Mouse (Mus musculus): Measurements from ENCODE around the gene Il2rb. TPM values are rescaled to one million over a fixed set of nuclear protein-coding genes. Genes with fewer than 3 reads are reported as not detected.

Il2rb gene
- total and polyA plus RNA-seq, 3 experiments = 0.31 to 2.3 (median 0.55) TPM

DNA sequence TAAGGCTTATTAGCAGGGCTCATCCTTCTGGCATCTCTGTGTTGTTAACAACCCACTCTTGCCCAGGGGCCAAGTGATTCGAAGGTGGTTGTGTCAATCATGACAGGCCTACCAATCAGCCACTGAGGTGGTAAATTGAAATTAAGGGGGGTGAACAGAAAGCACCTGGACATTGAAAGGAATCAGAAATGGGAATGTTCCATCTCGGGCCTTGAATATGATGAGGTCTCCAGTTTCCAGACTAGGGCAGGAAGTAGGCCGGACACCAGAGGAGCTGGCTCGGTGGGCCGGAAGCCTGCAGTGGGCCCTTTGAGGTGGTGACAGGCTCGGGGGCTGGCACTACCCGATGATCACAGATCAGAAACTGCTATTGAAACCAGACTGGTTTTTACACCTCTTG is 32.9 kb upstream of the Il2rb start:
- H3K79me2 ChIP-seq (replicated peaks; ENCODE audit: control insufficient read depth, insufficient read depth, low read length) = no peaks in the 10 kb centered on the region
- H3K4me1 ChIP-seq (ENCODE audit: control insufficient read depth, insufficient read depth, low read length) = peaks cover 24% of the 10 kb centered on the region
- peak overlapping the region; percentile 6; the same call in 1 of the 2 replicates for H3K4me3 ChIP-seq
- peak overlapping the region; percentile 92 for H3K27ac ChIP-seq
- H3K9ac ChIP-seq (ENCODE audit: low read depth, low read length) = no peak overlapping the region
- intact Hi-C loops (cut with DNase I) = loop anchor here (5.0 kb wide), 1 partner anchor 259 kb away; no protein-coding TSS in a partner anchor
- no peaks in the 10 kb centered on the region for H3K27me3 ChIP-seq (ENCODE audit: control insufficient read depth, insufficient read depth, low read length)
- 43% methylated on average over 7 of the region's 7 CpGs for WGBS
- peak; percentile 69 to 71 for DNase-seq
- no peaks in the 10 kb centered on the region for H3K36me3 ChIP-seq (ENCODE audit: control insufficient read depth, insufficient read depth, low read length)
- TF ChIP-seq EP300 (IDR thresholded peaks at IDR 0.05; ENCODE audit: insufficient read depth, low read depth, low read length) (0 out of 2 replicates have a peak, but pooled peaks have one; percentile 16), CTCF (IDR thresholded peaks at IDR 0.05) (no peak)

DNA sequence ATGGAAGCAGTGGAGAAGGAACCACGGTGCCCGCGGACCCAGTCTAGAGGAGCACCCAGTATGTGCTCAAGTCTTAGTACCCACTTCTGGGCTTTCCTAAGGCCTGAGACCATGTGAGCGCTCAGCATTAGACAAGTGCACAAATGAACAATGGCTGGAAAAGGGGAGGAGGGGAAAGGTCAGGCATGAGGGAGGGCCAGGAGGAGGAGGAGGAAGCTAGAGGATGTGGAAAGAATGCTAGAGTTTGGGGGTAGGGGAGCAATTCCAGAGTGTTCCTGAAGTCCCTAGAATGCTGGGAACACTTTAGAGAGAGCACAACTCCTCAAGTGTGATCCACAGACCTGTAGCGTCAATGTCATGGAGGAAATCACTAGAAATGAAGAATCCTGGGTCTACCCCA is 29.1 kb upstream of the Il2rb start:
- Histone ChIP-seq H3K27ac (peak overlapping the region; percentile 7; the same call in 1 of the 2 replicates), H3K4me1 (ENCODE audit: control insufficient read depth, insufficient read depth, low read length) (peaks cover 31% of the 10 kb centered on the region)

DNA sequence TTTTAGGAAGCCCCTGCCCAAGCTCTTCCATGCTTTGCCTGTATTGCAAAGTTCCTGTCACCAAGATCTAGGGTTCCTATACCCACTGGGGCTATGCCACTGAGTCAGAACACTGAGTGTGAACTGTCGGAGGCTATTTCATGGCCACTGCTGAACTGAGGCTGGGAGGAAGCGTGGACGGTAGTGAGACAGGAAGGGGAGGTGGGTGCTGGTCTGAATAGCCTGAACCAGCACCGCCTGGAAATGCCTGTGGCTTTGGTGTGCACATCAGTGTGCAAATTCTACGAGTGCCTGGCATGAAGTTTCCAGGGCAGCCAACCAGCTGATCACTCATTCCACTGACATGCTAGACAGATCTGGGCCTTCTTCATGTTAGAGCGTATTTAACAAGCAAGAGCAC is 26.8 kb upstream of the Il2rb start:
- no peak for DNase-seq
- Histone ChIP-seq H3K4me1 (ENCODE audit: control insufficient read depth, insufficient read depth, low read length) (peaks cover 27% of the 10 kb centered on the region), H3K79me2 (replicated peaks; ENCODE audit: control insufficient read depth, insufficient read depth, low read length) (no peaks in the 10 kb centered on the region), H3K4me3 (no peak overlapping the region), H3K27ac (no peak overlapping the region), H3K9ac (ENCODE audit: low read depth, low read length) (no peak overlapping the region), H3K36me3 (ENCODE audit: control insufficient read depth, insufficient read depth, low read length) (no peaks in the 10 kb centered on the region), H3K27me3 (ENCODE audit: control insufficient read depth, insufficient read depth, low read length) (no peaks in the 10 kb centered on the region)
- no peak for TF ChIP-seq CTCF (IDR thresholded peaks at IDR 0.05)
- intact Hi-C loops (cut with DNase I) = no loop called here
- 57% methylated on average over 6 of the region's 6 CpGs for WGBS

More for the DNA sequence above, 29.1 kb upstream of the Il2rb start:
- no peak overlapping the region for H3K4me3 ChIP-seq
- DNase-seq = no peak
- WGBS = 62% methylated on average over 5 of the region's 5 CpGs
- no peak overlapping the region for H3K9ac ChIP-seq (ENCODE audit: low read depth, low read length)
- no peaks in the 10 kb centered on the region for H3K27me3 ChIP-seq (ENCODE audit: control insufficient read depth, insufficient read depth, low read length)
- no peaks in the 10 kb centered on the region for H3K79me2 ChIP-seq (replicated peaks; ENCODE audit: control insufficient read depth, insufficient read depth, low read length)
- H3K36me3 ChIP-seq (ENCODE audit: control insufficient read depth, insufficient read depth, low read length) = no peaks in the 10 kb centered on the region
- intact Hi-C loops (cut with DNase I) = no loop called here
- TF ChIP-seq EP300 (IDR thresholded peaks at IDR 0.05; ENCODE audit: insufficient read depth, low read depth, low read length) (no peak), CTCF (IDR thresholded peaks at IDR 0.05) (no peak), POLR2A (IDR thresholded peaks at IDR 0.05; ENCODE audit: insufficient read depth, low read depth, low read length) (no peak)

DNA sequence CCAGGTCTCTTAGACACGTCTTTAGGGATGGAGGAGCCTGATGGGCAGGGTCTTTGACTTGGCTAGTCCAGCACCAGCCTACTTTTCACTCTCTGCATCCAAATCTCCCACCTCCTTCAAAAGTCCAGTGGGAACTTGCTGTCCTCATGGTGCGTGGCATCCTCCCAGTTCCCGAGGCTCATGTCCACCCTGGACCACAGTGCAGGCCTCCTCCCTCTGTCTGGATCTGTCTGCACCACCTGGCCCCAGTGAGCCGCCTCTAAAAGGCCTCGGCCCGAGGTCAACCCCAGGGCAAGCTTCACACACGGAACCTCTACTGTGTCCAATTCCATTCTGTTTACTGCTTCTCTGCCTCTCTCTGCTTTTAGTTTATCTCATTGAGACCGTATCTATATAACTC is 26.3 kb upstream of the Il2rb start:
- Histone ChIP-seq H3K27me3 (ENCODE audit: control insufficient read depth, insufficient read depth, low read length) (no peaks in the 10 kb centered on the region), H3K27ac (peak overlapping the region; percentile 54), H3K4me1 (ENCODE audit: control insufficient read depth, insufficient read depth, low read length) (peaks cover 26% of the 10 kb centered on the region), H3K36me3 (ENCODE audit: control insufficient read depth, insufficient read depth, low read length) (no peaks in the 10 kb centered on the region), H3K4me3 (no peak overlapping the region), H3K79me2 (replicated peaks; ENCODE audit: control insufficient read depth, insufficient read depth, low read length) (no peaks in the 10 kb centered on the region), H3K9ac (ENCODE audit: low read depth, low read length) (no peak overlapping the region)
- TF ChIP-seq CTCF (IDR thresholded peaks at IDR 0.05) = no peak
- TF ChIP-seq EP300 (IDR thresholded peaks at IDR 0.05; ENCODE audit: insufficient read depth, low read depth, low read length) = no peak
- 0 out of 2 replicates have a peak, but pooled peaks have one; percentile 11 for TF ChIP-seq POLR2A (IDR thresholded peaks at IDR 0.05; ENCODE audit: insufficient read depth, low read depth, low read length)
- intact Hi-C loops (cut with DNase I) = no loop called here
- peak in 1 of 2 experiments; percentile 31 for DNase-seq
- WGBS = 54% methylated on average over 8 of the region's 8 CpGs

DNA sequence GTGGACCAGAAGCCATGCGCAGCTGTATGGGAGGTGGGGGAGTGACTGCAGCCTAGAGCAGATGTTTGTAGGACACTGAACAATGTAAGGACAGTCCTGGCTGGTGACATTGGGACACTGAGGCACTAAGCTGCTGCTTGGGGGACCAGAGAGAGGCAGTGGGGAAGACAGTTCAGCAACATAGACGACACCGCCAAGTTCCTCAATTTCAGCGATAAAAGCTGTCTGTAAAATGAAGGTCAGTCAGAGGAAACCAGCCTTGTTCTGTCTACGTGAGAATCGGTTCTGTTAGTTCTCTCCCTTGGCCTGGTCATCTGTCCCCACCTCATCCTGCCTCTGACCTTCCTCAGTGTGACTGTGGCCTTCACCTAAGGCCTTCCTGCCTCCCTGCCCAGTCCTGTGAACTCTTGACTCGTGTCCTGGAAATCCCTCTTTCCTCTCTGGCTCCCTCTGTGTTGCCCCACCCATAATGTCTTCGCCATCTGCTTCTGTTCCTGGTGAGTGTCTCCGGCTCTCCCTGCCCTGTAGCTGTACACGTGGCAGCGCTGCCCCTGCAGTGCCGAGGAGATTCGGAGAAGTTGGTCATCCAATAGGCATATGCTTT is 25.1 kb upstream of the Il2rb start:
- TF ChIP-seq POLR2A (IDR thresholded peaks at IDR 0.05; ENCODE audit: insufficient read depth, low read depth, low read length) (peak; percentile 64), EP300 (IDR thresholded peaks at IDR 0.05; ENCODE audit: insufficient read depth, low read depth, low read length) (peak; percentile 100), CTCF (IDR thresholded peaks at IDR 0.05) (no peak)
- intact Hi-C loops (cut with DNase I) = loop anchor here (1.0 kb wide), 1 partner anchor 9 kb away; no protein-coding TSS in a partner anchor
- Histone ChIP-seq H3K36me3 (ENCODE audit: control insufficient read depth, insufficient read depth, low read length) (no peaks in the 10 kb centered on the region), H3K27ac (peak overlapping the region; percentile 85), H3K9ac (ENCODE audit: low read depth, low read length) (no peak overlapping the region; the same call in 1 of the 2 replicates), H3K79me2 (replicated peaks; ENCODE audit: control insufficient read depth, insufficient read depth, low read length) (no peaks in the 10 kb centered on the region), H3K27me3 (ENCODE audit: control insufficient read depth, insufficient read depth, low read length) (no peaks in the 10 kb centered on the region), H3K4me3 (no peak overlapping the region), H3K4me1 (ENCODE audit: control insufficient read depth, insufficient read depth, low read length) (peaks cover 25% of the 10 kb centered on the region)
- DNase-seq = peak; percentile 76 to 84
- WGBS = 30% methylated on average over 13 of the region's 13 CpGs

DNA sequence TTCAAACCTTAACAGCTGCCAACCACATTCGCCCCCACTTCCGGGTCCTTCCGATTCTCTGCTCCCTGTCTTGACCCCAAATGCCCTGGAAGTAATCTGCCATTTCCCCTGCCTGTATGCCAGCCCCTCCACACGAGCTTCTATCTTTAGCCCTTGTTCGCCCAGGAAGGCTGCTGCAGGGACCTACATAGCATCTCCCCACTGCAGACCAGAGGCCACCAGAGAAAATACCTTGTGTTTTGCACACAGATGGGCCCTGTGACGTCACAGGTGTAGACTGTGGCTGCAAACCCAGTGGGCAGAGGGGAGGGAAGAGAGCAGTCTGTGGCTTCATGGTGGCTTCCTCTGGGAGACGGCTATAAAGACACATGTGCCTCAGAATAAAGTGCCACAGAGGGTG is 23.1 kb upstream of the Il2rb start:
- WGBS = 26% methylated on average over 7 of the region's 7 CpGs
- Histone ChIP-seq H3K36me3 (ENCODE audit: control insufficient read depth, insufficient read depth, low read length) (no peaks in the 10 kb centered on the region), H3K4me3 (no peak overlapping the region), H3K4me1 (ENCODE audit: control insufficient read depth, insufficient read depth, low read length) (peaks cover 29% of the 10 kb centered on the region), H3K27ac (0 out of 2 replicates have a peak overlapping the region, but pooled peaks have one; percentile 20), H3K79me2 (replicated peaks; ENCODE audit: control insufficient read depth, insufficient read depth, low read length) (no peaks in the 10 kb centered on the region), H3K9ac (ENCODE audit: low read depth, low read length) (no peak overlapping the region), H3K27me3 (ENCODE audit: control insufficient read depth, insufficient read depth, low read length) (no peaks in the 10 kb centered on the region)
- intact Hi-C loops (cut with DNase I) = loop anchor here (5.0 kb wide), 1 partner anchor 341 kb away; no protein-coding TSS in a partner anchor
- DNase-seq = no peak
- no peak for TF ChIP-seq CTCF (IDR thresholded peaks at IDR 0.05)
- TF ChIP-seq POLR2A (IDR thresholded peaks at IDR 0.05; ENCODE audit: insufficient read depth, low read depth, low read length) = no peak
- TF ChIP-seq EP300 (IDR thresholded peaks at IDR 0.05; ENCODE audit: insufficient read depth, low read depth, low read length) = no peak
